Mouse (Mus musculus): Measurements from ENCODE around the gene Rps16. TPM values are rescaled to one million over a fixed set of nuclear protein-coding genes. Genes with fewer than 3 reads are reported as not detected.
"Not testable (repeated sequence)": the region's sequence is repeated elsewhere in the genome, so short reads cannot be mapped to it uniquely, and the experiment has no call there.

The Rps16 gene
- total and polyA plus RNA-seq, 2 experiments: 110 to 577 TPM

DNA sequence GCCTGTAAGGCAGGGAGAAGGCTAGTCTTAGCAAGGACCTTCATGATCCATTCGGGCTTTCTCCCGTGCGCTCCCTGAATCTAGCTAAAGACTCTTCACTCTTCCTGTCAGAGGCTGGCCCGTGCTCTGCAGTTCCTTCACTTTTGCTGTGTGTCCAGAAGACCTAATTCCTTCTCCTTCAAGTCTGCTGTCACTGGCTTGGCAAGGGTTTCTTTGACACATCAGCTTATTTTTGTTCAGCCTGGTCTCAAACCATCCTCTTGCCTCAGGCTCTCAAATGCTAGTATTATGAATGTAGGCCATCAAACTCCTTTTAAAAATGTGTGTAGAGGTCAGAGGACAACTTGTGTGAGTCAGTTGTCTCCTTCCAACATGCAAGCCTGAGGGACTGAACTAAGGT is 33.2 kb downstream of the Rps16 start:
- Histone ChIP-seq H3K27ac (replicated peaks; ENCODE audit: insufficient read depth, low read depth, low read length) (peak overlapping the region; percentile 100), H3K36me3 (ENCODE audit: control insufficient read depth, insufficient read depth, low read length) (no peaks in the 10 kb centered on the region), H3K27me3 (ENCODE audit: control insufficient read depth, insufficient read depth, low read length) (no peaks in the 10 kb centered on the region), H3K4me3 (ENCODE audit: insufficient read depth, low read depth, low read length) (no peak overlapping the region), H3K4me1 (ENCODE audit: control insufficient read depth, insufficient read depth, low read length) (peaks cover 25% of the 10 kb centered on the region; the same call in 1 of the 2 replicates), H3K9ac (ENCODE audit: low read depth, low read length) (peak overlapping the region; percentile 5), H3K79me2 (ENCODE audit: control insufficient read depth, insufficient read depth, low read length) (peaks cover 4% of the 10 kb centered on the region; the same call in 1 of the 2 replicates)
- WGBS: 57% methylated on average over 4 of the region's 4 CpGs
- DNase-seq (ENCODE audit: extremely low read depth, low read depth, low spot score): peak; percentile 77
- TF ChIP-seq POLR2A (IDR thresholded peaks at IDR 0.05; ENCODE audit: extremely low read depth, insufficient read depth, low read length) (no peak), CTCF (IDR thresholded peaks at IDR 0.05; ENCODE audit: low read depth, low read length) (no peak)

DNA sequence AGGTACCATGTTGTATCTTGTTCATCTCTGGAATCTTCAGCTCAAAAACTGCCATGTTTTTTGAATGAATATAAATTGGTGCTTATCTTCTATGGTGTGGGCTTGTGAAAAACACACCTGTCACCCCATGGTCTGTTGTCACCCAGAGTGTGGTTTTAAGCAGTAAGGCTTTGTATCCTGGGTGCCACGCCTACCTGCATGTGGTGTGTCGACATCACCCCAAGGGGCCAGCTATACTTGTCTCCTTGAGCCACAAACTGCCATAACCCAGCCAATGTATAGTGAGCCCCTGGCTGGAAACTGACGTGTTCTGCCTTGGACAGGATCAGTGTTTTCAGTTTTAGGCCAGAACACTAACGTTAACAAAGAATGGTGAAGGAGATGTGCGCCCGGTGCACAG is 33.7 kb downstream of the Rps16 start:
- Histone ChIP-seq H3K27me3 (ENCODE audit: control insufficient read depth, insufficient read depth, low read length) (no peaks in the 10 kb centered on the region), H3K4me3 (ENCODE audit: insufficient read depth, low read depth, low read length) (no peak overlapping the region), H3K27ac (replicated peaks; ENCODE audit: insufficient read depth, low read depth, low read length) (peak overlapping the region; percentile 100), H3K4me1 (ENCODE audit: control insufficient read depth, insufficient read depth, low read length) (peaks cover 25% of the 10 kb centered on the region; the same call in 1 of the 2 replicates), H3K36me3 (ENCODE audit: control insufficient read depth, insufficient read depth, low read length) (no peaks in the 10 kb centered on the region), H3K79me2 (ENCODE audit: control insufficient read depth, insufficient read depth, low read length) (no peaks in the 10 kb centered on the region), H3K9ac (ENCODE audit: low read depth, low read length) (no peak overlapping the region)
- 91% methylated on average over 6 of the region's 6 CpGs for WGBS
- TF ChIP-seq CTCF (IDR thresholded peaks at IDR 0.05; ENCODE audit: low read depth, low read length) (no peak), POLR2A (IDR thresholded peaks at IDR 0.05; ENCODE audit: extremely low read depth, insufficient read depth, low read length) (no peak)
- DNase-seq (ENCODE audit: extremely low read depth, low read depth, low spot score): no peak

DNA sequence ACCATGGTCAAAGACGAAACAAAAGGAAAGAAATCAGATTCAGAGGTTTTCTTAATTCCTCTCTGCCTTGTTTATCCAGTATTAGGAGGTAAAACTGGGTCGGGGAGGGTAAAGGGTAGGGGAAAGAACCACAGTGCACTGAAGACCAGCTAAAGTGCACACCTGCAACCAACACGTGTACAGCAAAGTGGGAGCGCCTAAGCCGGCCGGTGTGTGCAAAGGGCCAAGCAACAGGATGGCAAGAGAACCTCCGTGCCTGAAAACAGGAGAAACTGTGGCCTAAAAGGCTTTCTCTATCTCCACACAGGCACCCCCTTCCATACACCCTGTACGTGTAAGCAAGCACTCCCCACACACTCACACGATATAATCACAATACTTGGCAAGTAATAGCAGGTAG is 34.7 kb downstream of the Rps16 start:
- H3K4me1 ChIP-seq (ENCODE audit: control insufficient read depth, insufficient read depth, low read length): peaks cover 24% of the 10 kb centered on the region; the same call in 1 of the 2 replicates
- no peaks in the 10 kb centered on the region for H3K27me3 ChIP-seq (ENCODE audit: control insufficient read depth, insufficient read depth, low read length)
- no peaks in the 10 kb centered on the region for H3K36me3 ChIP-seq (ENCODE audit: control insufficient read depth, insufficient read depth, low read length)
- 0 out of 2 replicates have a peak, but pooled peaks cover 1% of the 10 kb centered on the region for H3K79me2 ChIP-seq (ENCODE audit: control insufficient read depth, insufficient read depth, low read length)
- no peak overlapping the region for H3K27ac ChIP-seq (replicated peaks; ENCODE audit: insufficient read depth, low read depth, low read length)
- no peak for TF ChIP-seq CTCF (IDR thresholded peaks at IDR 0.05; ENCODE audit: low read depth, low read length)
- TF ChIP-seq POLR2A (IDR thresholded peaks at IDR 0.05; ENCODE audit: extremely low read depth, insufficient read depth, low read length): no peak
- no peak for DNase-seq (ENCODE audit: extremely low read depth, low read depth, low spot score)
- no peak overlapping the region for H3K4me3 ChIP-seq (ENCODE audit: insufficient read depth, low read depth, low read length)
- H3K9ac ChIP-seq (ENCODE audit: low read depth, low read length): no peak overlapping the region
- 90% methylated on average over 9 of the region's 9 CpGs for WGBS

DNA sequence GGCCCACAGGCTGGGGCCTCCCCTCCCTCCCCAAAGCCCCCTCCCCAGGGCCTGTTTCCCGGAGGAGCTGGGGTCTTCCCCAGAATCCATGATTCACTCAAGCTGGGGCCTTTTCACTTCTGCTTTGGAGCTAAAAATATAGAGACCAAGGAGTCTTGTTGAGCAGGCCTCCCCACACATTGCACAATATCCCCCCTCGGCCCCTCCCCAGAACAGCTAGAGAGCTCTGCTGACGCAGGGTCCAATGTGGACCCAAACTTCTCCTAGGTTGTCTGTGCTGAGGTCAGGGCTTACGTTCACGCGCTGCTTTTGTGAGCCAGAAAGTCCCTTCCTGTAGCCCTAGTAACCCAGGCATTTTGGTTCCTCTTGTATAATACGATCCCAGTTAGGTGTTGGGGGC is 35.6 kb downstream of the Rps16 start:
- Histone ChIP-seq H3K27me3 (ENCODE audit: control insufficient read depth, insufficient read depth, low read length) (no peaks in the 10 kb centered on the region), H3K4me3 (ENCODE audit: insufficient read depth, low read depth, low read length) (no peak overlapping the region), H3K79me2 (ENCODE audit: control insufficient read depth, insufficient read depth, low read length) (peaks cover 5% of the 10 kb centered on the region; the same call in 1 of the 2 replicates), H3K4me1 (ENCODE audit: control insufficient read depth, insufficient read depth, low read length) (peaks cover 18% of the 10 kb centered on the region; the same call in 1 of the 2 replicates), H3K27ac (replicated peaks; ENCODE audit: insufficient read depth, low read depth, low read length) (peak overlapping the region; percentile 11), H3K9ac (ENCODE audit: low read depth, low read length) (no peak overlapping the region), H3K36me3 (ENCODE audit: control insufficient read depth, insufficient read depth, low read length) (no peaks in the 10 kb centered on the region)
- DNase-seq (ENCODE audit: extremely low read depth, low read depth, low spot score): peak; percentile 54
- TF ChIP-seq POLR2A (IDR thresholded peaks at IDR 0.05; ENCODE audit: extremely low read depth, insufficient read depth, low read length): no peak
- no peak for TF ChIP-seq CTCF (IDR thresholded peaks at IDR 0.05; ENCODE audit: low read depth, low read length)
- 59% methylated on average over 7 of the region's 7 CpGs for WGBS

DNA sequence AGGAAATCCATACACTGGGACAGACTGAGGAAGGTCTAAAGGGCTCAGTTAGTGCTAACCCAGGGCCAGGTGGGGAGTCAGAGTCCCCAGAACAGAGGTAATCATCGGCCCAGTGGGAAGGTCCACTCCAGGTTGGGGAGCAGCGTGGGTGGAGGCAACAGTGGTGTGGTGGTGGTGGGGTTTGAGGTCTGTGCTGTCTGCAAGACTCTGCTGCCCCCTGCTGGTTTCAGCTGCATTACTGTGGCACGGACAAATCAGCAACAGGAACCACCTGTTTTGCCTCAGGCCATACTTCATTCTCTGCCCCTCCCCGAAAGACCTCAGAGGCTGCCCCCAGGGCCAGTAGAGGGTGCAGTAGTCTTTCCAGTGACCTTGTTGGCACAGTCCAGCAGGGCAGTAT is 36.0 kb downstream of the Rps16 start:
- Histone ChIP-seq H3K4me1 (ENCODE audit: control insufficient read depth, insufficient read depth, low read length) (peaks cover 18% of the 10 kb centered on the region; the same call in 1 of the 2 replicates), H3K27ac (replicated peaks; ENCODE audit: insufficient read depth, low read depth, low read length) (peak overlapping the region; percentile 11), H3K27me3 (ENCODE audit: control insufficient read depth, insufficient read depth, low read length) (no peaks in the 10 kb centered on the region), H3K79me2 (ENCODE audit: control insufficient read depth, insufficient read depth, low read length) (peaks cover 5% of the 10 kb centered on the region; the same call in 1 of the 2 replicates), H3K4me3 (ENCODE audit: insufficient read depth, low read depth, low read length) (no peak overlapping the region), H3K36me3 (ENCODE audit: control insufficient read depth, insufficient read depth, low read length) (no peaks in the 10 kb centered on the region), H3K9ac (ENCODE audit: low read depth, low read length) (no peak overlapping the region)
- 0% methylated on average over 4 of the region's 4 CpGs for WGBS
- peak; percentile 70 for DNase-seq (ENCODE audit: extremely low read depth, low read depth, low spot score)
- TF ChIP-seq POLR2A (IDR thresholded peaks at IDR 0.05; ENCODE audit: extremely low read depth, insufficient read depth, low read length): no peak
- TF ChIP-seq CTCF (IDR thresholded peaks at IDR 0.05; ENCODE audit: low read depth, low read length): peak; percentile 99

DNA sequence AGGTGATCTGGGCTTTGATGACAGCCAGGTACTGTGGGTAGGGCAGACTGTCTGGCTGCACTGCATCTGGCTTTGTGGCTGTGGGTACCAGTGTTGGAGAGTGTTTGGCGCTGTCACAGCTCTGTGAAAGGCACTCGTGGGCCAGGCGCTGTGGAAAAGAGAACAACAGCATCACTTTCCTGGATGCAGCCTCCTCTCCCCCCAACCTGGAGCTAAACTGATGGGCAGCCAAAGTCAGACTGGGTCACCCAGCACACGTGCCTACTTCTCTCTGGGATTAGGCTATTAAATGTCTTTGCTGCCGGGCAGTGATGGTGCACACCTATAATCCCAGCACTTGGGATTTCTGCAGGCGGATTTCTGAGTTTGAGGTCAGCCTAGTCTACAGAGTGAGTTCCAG is 36.4 kb downstream of the Rps16 start:
- H3K36me3 ChIP-seq (ENCODE audit: control insufficient read depth, insufficient read depth, low read length); H3K4me3 ChIP-seq (ENCODE audit: insufficient read depth, low read depth, low read length); H3K79me2 ChIP-seq (ENCODE audit: control insufficient read depth, insufficient read depth, low read length); H3K27me3 ChIP-seq (ENCODE audit: control insufficient read depth, insufficient read depth, low read length); DNase-seq (ENCODE audit: extremely low read depth, low read depth, low spot score); H3K9ac ChIP-seq (ENCODE audit: low read depth, low read length); H3K27ac ChIP-seq (replicated peaks; ENCODE audit: insufficient read depth, low read depth, low read length): not testable (repeated sequence)
- peaks cover 22% of the 10 kb centered on the region for H3K4me1 ChIP-seq (ENCODE audit: control insufficient read depth, insufficient read depth, low read length)
- 76% methylated on average over 6 of the region's 6 CpGs for WGBS

DNA sequence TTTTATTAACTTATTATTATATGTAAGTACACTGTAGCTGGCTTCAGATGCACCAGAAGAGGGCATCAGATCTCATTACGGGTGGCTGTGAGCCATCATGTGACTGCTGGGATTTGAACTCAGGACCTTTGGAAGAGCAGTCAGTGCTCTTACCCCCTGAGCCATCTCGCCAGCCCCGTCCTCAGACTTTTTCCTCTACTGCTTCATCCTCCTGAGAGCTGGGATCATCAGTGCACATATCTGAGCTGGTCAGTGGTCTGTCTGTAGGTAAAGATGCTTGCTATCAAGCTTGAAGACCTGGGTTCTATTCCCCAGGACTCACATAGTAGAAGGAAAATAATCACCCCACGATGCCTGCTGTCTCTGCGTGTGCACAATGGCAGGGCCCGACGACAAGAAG is 36.9 kb downstream of the Rps16 start:
- H3K36me3 ChIP-seq (ENCODE audit: control insufficient read depth, insufficient read depth, low read length); H3K4me3 ChIP-seq (ENCODE audit: insufficient read depth, low read depth, low read length); H3K79me2 ChIP-seq (ENCODE audit: control insufficient read depth, insufficient read depth, low read length); H3K27ac ChIP-seq (replicated peaks; ENCODE audit: insufficient read depth, low read depth, low read length); DNase-seq (ENCODE audit: extremely low read depth, low read depth, low spot score); H3K27me3 ChIP-seq (ENCODE audit: control insufficient read depth, insufficient read depth, low read length); H3K9ac ChIP-seq (ENCODE audit: low read depth, low read length): not testable (repeated sequence)
- H3K4me1 ChIP-seq (ENCODE audit: control insufficient read depth, insufficient read depth, low read length): peaks cover 19% of the 10 kb centered on the region
- WGBS: 89% methylated on average over 7 of the region's 7 CpGs

Measured in liver, adult 2 months (tissue).